In genomic region chr6:13674600-13675305, GRCm38 (mm10) we compare ENCODE assay signal across 21 mouse cellular contexts. TPM values are rescaled to one million over a fixed set of nuclear protein-coding genes. Genes with fewer than 3 reads are reported as not detected.
DNase-seq lines count a peak whose midpoint lies in the region; ATAC-seq and TF ChIP-seq lines count a peak whose summit lies in the region.
"Had no signal": no experiment of that assay in that cellular context is flagged by ENCODE, and none has a peak within 500 bp of the region (broad histone marks: within the 10 kb centered on the region; RNA-seq: fewer than 3 reads in every experiment).

No protein-coding gene starts in this region.

- no peak overlapping the region for H3K9ac ChIP-seq in midbrain, embryonic 14.5 days (replicated peaks; ENCODE audit: low read length)
- no peak overlapping the region for H3K9ac ChIP-seq in midbrain, postnatal 0 days (replicated peaks; ENCODE audit: low read length, poor library complexity, severe bottlenecking)
- no peak overlapping the region for H3K9ac ChIP-seq in forebrain, embryonic 16.5 days (replicated peaks; ENCODE audit: low read depth, low read length)
- no peak overlapping the region for H3K9ac ChIP-seq in neural tube, embryonic 15.5 days (replicated peaks)
- H3K9ac ChIP-seq: embryonic facial prominence, embryonic 13.5 days; heart, embryonic 15.5 days had no signal

- no peak for TF ChIP-seq CTCF in midbrain, postnatal 0 days (IDR thresholded peaks at IDR 0.05)

- ATAC-seq in midbrain, embryonic 14.5 days (ENCODE audit: low FRiP score, low TSS enrichment): no peak
- no peak for ATAC-seq in midbrain, postnatal 0 days (ENCODE audit: low FRiP score)
- ATAC-seq in forebrain, embryonic 16.5 days: no peak
- ATAC-seq in neural tube, embryonic 15.5 days (ENCODE audit: low FRiP score): no peak
- ATAC-seq: intestine, postnatal 0 days; lung, postnatal 0 days; Patski had no signal

- H3K27me3 ChIP-seq in midbrain, embryonic 14.5 days (ENCODE audit: control insufficient read depth, insufficient read depth, low read length): no peaks in the 10 kb centered on the region
- H3K27me3 ChIP-seq in midbrain, postnatal 0 days (ENCODE audit: insufficient read depth, low read length): no peaks in the 10 kb centered on the region
- H3K27me3 ChIP-seq in forebrain, embryonic 16.5 days (replicated peaks; ENCODE audit: control insufficient read depth, insufficient read depth, low read length): no peaks in the 10 kb centered on the region
- no peaks in the 10 kb centered on the region for H3K27me3 ChIP-seq in neural tube, embryonic 15.5 days (replicated peaks)
- H3K27me3 ChIP-seq: embryonic facial prominence, embryonic 13.5 days; heart, embryonic 15.5 days; Patski had no signal

- peak overlapping the region; percentile 67 for H3K4me2 ChIP-seq in midbrain, embryonic 14.5 days (ENCODE audit: low read length)
- H3K4me2 ChIP-seq in midbrain, postnatal 0 days (ENCODE audit: low read depth, low read length, poor library complexity, severe bottlenecking): no peak overlapping the region
- H3K4me2 ChIP-seq in forebrain, embryonic 16.5 days (ENCODE audit: low read length): peak overlapping the region; percentile 29
- H3K4me2 ChIP-seq in neural tube, embryonic 15.5 days: peak overlapping the region; percentile 77
- H3K4me2 ChIP-seq: embryonic facial prominence, embryonic 13.5 days; heart, embryonic 15.5 days had no signal

- peaks cover 20% of the 10 kb centered on the region for H3K4me1 ChIP-seq in midbrain, embryonic 14.5 days (ENCODE audit: control insufficient read depth, insufficient read depth, low read length)
- peaks cover 8% of the 10 kb centered on the region; the same call in 1 of the 2 replicates for H3K4me1 ChIP-seq in midbrain, postnatal 0 days (ENCODE audit: insufficient read depth, low read length)
- H3K4me1 ChIP-seq in forebrain, embryonic 16.5 days (replicated peaks; ENCODE audit: control insufficient read depth, insufficient read depth, low read length): peaks cover 7% of the 10 kb centered on the region; the same call in 1 of the 2 replicates
- peaks cover 14% of the 10 kb centered on the region for H3K4me1 ChIP-seq in neural tube, embryonic 15.5 days

- no peak overlapping the region for H3K27ac ChIP-seq in midbrain, embryonic 14.5 days (replicated peaks; ENCODE audit: low read depth, low read length)
- H3K27ac ChIP-seq in midbrain, postnatal 0 days (ENCODE audit: low read depth, low read length): no peak overlapping the region
- H3K27ac ChIP-seq in forebrain, embryonic 16.5 days (ENCODE audit: low read length): no peak overlapping the region
- H3K27ac ChIP-seq in neural tube, embryonic 15.5 days (replicated peaks): no peak overlapping the region
- H3K27ac ChIP-seq: embryonic facial prominence, embryonic 13.5 days; heart, embryonic 15.5 days; kidney, postnatal 0 days had no signal

- peak; percentile 79 for DNase-seq in heart, adult 11 months
- no peak for DNase-seq in heart, adult 18-20 months
- DNase-seq in midbrain, embryonic 14.5 days: no peak
- no peak for DNase-seq in midbrain, postnatal 0 days (ENCODE audit: low spot score)
- DNase-seq in adipocyte (ENCODE audit: low spot score) (no peak), liver (no peak)
- DNase-seq: adrenal gland, postnatal 14 days; B cell, adult 2 months; cerebellum, postnatal 14 days; gastrocnemius, postnatal 14 days; heart, postnatal 4 days; thymus, postnatal 14 days had no signal

- no peak overlapping the region for H3K4me3 ChIP-seq in midbrain, embryonic 14.5 days (replicated peaks; ENCODE audit: low read depth, low read length)
- no peak overlapping the region for H3K4me3 ChIP-seq in midbrain, postnatal 0 days (ENCODE audit: low read depth, low read length)
- H3K4me3 ChIP-seq in forebrain, embryonic 16.5 days (replicated peaks; ENCODE audit: low read length): no peak overlapping the region
- no peak overlapping the region; the same call in 1 of the 2 replicates for H3K4me3 ChIP-seq in neural tube, embryonic 15.5 days (replicated peaks)
- H3K4me3 ChIP-seq: embryonic facial prominence, embryonic 13.5 days; heart, embryonic 15.5 days; myocyte had no signal

- no peaks in the 10 kb centered on the region for H3K9me3 ChIP-seq in midbrain, embryonic 14.5 days (ENCODE audit: control insufficient read depth, low read length)
- no peaks in the 10 kb centered on the region for H3K9me3 ChIP-seq in midbrain, postnatal 0 days (ENCODE audit: low read length)
- H3K9me3 ChIP-seq in forebrain, embryonic 16.5 days (ENCODE audit: control insufficient read depth, low read length): no peaks in the 10 kb centered on the region
- H3K9me3 ChIP-seq in neural tube, embryonic 15.5 days (replicated peaks): no peaks in the 10 kb centered on the region
- H3K9me3 ChIP-seq: embryonic facial prominence, embryonic 13.5 days; heart, embryonic 15.5 days had no signal

- 86% methylated on average over 5 of the region's 5 CpGs for WGBS in midbrain, embryonic 14.5 days
- WGBS in midbrain, postnatal 0 days: 75% methylated on average over 5 of the region's 5 CpGs
- 83% methylated on average over 5 of the region's 5 CpGs for WGBS in forebrain, embryonic 16.5 days
- 77% methylated on average over 5 of the region's 5 CpGs for WGBS in neural tube, embryonic 15.5 days

- H3K36me3 ChIP-seq in midbrain, embryonic 14.5 days (ENCODE audit: control insufficient read depth, insufficient read depth, low read length): no peaks in the 10 kb centered on the region
- no peaks in the 10 kb centered on the region for H3K36me3 ChIP-seq in midbrain, postnatal 0 days (ENCODE audit: insufficient read depth, low read length)
- no peaks in the 10 kb centered on the region for H3K36me3 ChIP-seq in forebrain, embryonic 16.5 days (ENCODE audit: control insufficient read depth, insufficient read depth)
- H3K36me3 ChIP-seq in neural tube, embryonic 15.5 days: no peaks in the 10 kb centered on the region
- H3K36me3 ChIP-seq: embryonic facial prominence, embryonic 13.5 days; heart, embryonic 15.5 days had no signal

RNA-seq across cellular contexts. Expression of gene Bmt2, which starts 3.0 kb away (rescaled TPM):
- total RNA-seq in heart, adult 18-20 months (2021): 1 to 10 TPM; 9.3 to 9.8 TPM
- polyA plus RNA-seq in midbrain, embryonic 14.5 days (2014; fragmentation: Nextera tagmentation; extraction: Ambion mirVana): 24.9 and 26.8 TPM in 2 replicates
- total RNA-seq in midbrain, postnatal 0 days (2014; rRNA removed): 28.9 and 31.9 TPM in 2 replicates
- 10.0 and 11.0 TPM in 2 replicates for polyA plus RNA-seq in midbrain, postnatal 0 days (2015; fragmentation: Nextera tagmentation; extraction: Ambion mirVana)
- 30.8 and 33.0 TPM in 2 replicates for polyA plus RNA-seq in forebrain, embryonic 16.5 days (2015; fragmentation: Nextera tagmentation; extraction: Ambion mirVana)
- polyA plus RNA-seq in neural tube, embryonic 15.5 days (2015; fragmentation: Nextera tagmentation; extraction: Ambion mirVana): 20.6 and 21.2 TPM in 2 replicates
